Mouse (Mus musculus) limb, embryonic 12.5 days (tissue): Measurements from ENCODE around the gene Car15. TPM values are rescaled to one million over a fixed set of nuclear protein-coding genes. Genes with fewer than 3 reads are reported as not detected.

Experiments used
- ATAC-seq: fragments of 200-750 bp; cut with Nextera tagmentation; 2 replicates; pipeline ENCODE4 v1.8.0; 2017; ENCODE audit warnings: low read depth, moderate TSS enrichment; ENCODE audit not compliant: insufficient number of reproducible peaks, insufficient read depth, low FRiP score, low TSS enrichment
- H3K27ac ChIP-seq: fragments of 300-500 bp; sonication (generic); 2 replicates; pipeline ENCODE4 v1.5.1; 2016; ENCODE audit warnings: mild to moderate bottlenecking, moderate library complexity
- H3K27me3 ChIP-seq: fragments of 300-500 bp; sonication (generic); 2 replicates; pipeline ENCODE4 v1.6.1; 2016; ENCODE audit warnings: mild to moderate bottlenecking, moderate library complexity
- H3K36me3 ChIP-seq: fragments of 300-500 bp; sonication (generic); 2 replicates; pipeline ENCODE4 v1.6.1; 2016; ENCODE audit warnings: mild to moderate bottlenecking, moderate library complexity
- H3K4me1 ChIP-seq: fragments of 300-500 bp; sonication (generic); replicated peaks from 2 replicates; pipeline ENCODE4 v1.6.1; 2016
- H3K4me2 ChIP-seq: fragments of 300-500 bp; sonication (generic); 2 replicates; pipeline ENCODE4 v1.6.1; 2016; ENCODE audit warnings: mild to moderate bottlenecking, moderate library complexity
- H3K4me3 ChIP-seq: fragments of 300-500 bp; sonication (generic); replicated peaks from 2 replicates; pipeline ENCODE4 v1.5.1; 2016; ENCODE audit warnings: mild to moderate bottlenecking
- H3K9ac ChIP-seq: fragments of 300-500 bp; sonication (generic); replicated peaks from 2 replicates; pipeline ENCODE4 v1.6.1; 2016; ENCODE audit warnings: mild to moderate bottlenecking, moderate library complexity
- H3K9me3 ChIP-seq: fragments of 300-500 bp; sonication (generic); 2 replicates; pipeline ENCODE4 v1.6.1; 2016; ENCODE audit warnings: mild to moderate bottlenecking, moderate library complexity
- WGBS: fragments of 180-500 bp; shearing (Covaris S2); methylation state at CpG from one replicate; pipeline ENCODE4 v1.1.7; 2016; 5-methylcytosine and 5-hydroxymethylcytosine counted together
- polyA plus RNA-seq: library from polyadenylated mRNA; unstranded; fragments of >200 nt; fragmentation: Nextera tagmentation; extraction: Ambion mirVana; gene quantifications from 2 replicates; pipeline ENCODE4 v1.2.1, GENCODE M21; 2016

Car15 gene
- polyA plus RNA-seq, 1 experiment from 2014 or later = 2.9 TPM

DNA sequence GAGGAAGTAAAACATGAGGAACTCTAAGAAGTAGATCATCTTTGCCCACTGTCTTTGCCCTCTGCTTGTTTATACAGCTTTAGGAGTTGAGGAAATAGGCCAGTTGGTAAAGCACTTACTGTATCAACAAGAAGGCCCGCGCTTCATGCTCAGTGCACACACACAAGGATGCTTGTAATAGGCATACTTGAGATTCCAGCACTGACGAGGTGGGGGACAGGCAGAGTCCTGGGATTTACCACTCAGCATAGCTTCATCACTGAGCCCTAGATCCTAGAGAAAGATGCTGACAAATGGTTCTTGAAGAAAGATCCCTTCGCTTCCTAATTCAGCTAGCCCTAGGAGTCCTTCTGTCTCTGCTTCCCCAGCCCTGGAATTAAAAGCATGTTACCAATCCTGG is 25.0 kb downstream of the Car15 start:
- no peak overlapping the region for H3K4me2 ChIP-seq
- peaks cover 46% of the 10 kb centered on the region for H3K4me1 ChIP-seq
- no peak for ATAC-seq
- H3K27me3 ChIP-seq = peaks cover 9% of the 10 kb centered on the region
- H3K9me3 ChIP-seq = no peaks in the 10 kb centered on the region
- H3K36me3 ChIP-seq = peaks cover 5% of the 10 kb centered on the region; the same call in 1 of the 2 replicates
- H3K9ac ChIP-seq = no peak overlapping the region
- H3K27ac ChIP-seq = no peak overlapping the region
- H3K4me3 ChIP-seq = no peak overlapping the region
- WGBS = 57% methylated on average over 4 of the region's 4 CpGs

DNA sequence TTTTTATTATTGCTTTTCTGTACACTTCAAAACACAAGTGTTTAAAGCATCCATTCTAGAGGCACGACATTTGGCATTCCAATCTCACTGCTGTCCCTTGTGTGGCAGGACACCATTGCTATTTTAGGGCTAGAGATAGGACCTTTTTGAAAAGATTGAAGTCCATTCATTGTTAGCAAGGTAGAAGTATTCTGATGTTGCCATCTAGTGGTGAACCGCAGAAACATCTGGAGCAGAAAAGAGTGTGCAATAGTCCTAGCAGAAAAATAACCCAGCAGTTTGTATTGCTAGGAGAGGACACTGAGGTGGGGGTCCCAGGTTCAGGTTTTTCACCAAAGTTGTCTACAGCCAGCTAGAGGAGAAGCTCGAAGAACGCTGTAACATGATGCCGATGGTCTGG is 26.0 kb downstream of the Car15 start:
- 6% methylated on average over 5 of the region's 5 CpGs for WGBS
- Histone ChIP-seq H3K36me3 (peaks cover 15% of the 10 kb centered on the region), H3K4me3 (no peak overlapping the region), H3K4me2 (no peak overlapping the region), H3K9ac (no peak overlapping the region), H3K9me3 (no peaks in the 10 kb centered on the region), H3K27me3 (peaks cover 9% of the 10 kb centered on the region), H3K27ac (no peak overlapping the region), H3K4me1 (peaks cover 56% of the 10 kb centered on the region)
- no peak for ATAC-seq

DNA sequence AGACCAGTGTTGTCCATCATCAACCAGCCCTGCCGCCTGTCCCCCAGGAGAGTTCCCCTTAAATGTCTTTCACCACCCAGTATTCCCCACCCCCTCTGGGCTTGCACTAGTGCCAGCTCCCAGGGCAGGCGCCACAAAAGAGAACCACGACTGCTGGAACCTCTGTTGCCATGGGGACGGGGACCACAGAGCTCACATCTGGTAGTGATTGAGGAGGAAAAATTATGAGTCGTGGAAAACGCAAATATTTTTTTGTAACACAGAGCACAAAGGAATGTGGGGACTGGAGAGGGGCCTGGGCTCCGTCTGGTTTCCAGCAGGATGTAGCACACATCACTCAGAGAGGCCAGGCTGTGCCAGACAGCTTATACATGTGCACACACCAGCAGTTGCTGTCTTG is 28.5 kb downstream of the Car15 start:
- H3K4me3 ChIP-seq = no peak overlapping the region
- WGBS = 6% methylated on average over 7 of the region's 7 CpGs
- H3K9me3 ChIP-seq = no peaks in the 10 kb centered on the region
- peak; percentile 85 for ATAC-seq
- peaks cover 40% of the 10 kb centered on the region for H3K36me3 ChIP-seq
- H3K27me3 ChIP-seq = peaks cover 33% of the 10 kb centered on the region
- peak overlapping the region; percentile 98 for H3K27ac ChIP-seq
- H3K4me1 ChIP-seq = peaks cover 66% of the 10 kb centered on the region
- H3K4me2 ChIP-seq = peak overlapping the region; percentile 22
- H3K9ac ChIP-seq = peak overlapping the region; percentile 34; the same call in 1 of the 2 replicates

DNA sequence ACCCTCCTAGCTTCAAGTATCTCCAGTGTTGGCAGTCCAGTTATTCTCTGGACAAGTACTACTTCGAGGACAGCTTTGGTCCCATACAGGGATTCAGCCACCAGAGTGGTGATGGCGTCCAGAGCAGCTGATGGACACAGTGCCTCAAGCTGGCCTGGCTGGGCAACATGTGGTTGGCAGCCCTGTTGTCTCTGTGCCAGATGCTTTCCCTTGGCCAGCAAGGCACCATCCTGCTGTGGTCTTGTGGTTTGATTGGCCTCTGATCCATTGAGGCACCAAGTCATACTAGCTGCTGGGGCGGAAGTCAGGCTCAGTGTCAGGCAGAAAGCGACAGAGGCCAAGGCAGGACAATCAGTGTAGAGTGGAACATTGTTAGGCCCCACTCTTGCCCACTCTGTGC is 29.0 kb downstream of the Car15 start:
- Histone ChIP-seq H3K9ac (peak overlapping the region; percentile 23; the same call in 1 of the 2 replicates), H3K36me3 (peaks cover 42% of the 10 kb centered on the region), H3K9me3 (no peaks in the 10 kb centered on the region), H3K4me1 (peaks cover 72% of the 10 kb centered on the region), H3K4me3 (no peak overlapping the region), H3K4me2 (peak overlapping the region; percentile 22), H3K27ac (peak overlapping the region; percentile 98), H3K27me3 (peaks cover 36% of the 10 kb centered on the region)
- 80% methylated on average over 4 of the region's 4 CpGs for WGBS
- no peak for ATAC-seq

DNA sequence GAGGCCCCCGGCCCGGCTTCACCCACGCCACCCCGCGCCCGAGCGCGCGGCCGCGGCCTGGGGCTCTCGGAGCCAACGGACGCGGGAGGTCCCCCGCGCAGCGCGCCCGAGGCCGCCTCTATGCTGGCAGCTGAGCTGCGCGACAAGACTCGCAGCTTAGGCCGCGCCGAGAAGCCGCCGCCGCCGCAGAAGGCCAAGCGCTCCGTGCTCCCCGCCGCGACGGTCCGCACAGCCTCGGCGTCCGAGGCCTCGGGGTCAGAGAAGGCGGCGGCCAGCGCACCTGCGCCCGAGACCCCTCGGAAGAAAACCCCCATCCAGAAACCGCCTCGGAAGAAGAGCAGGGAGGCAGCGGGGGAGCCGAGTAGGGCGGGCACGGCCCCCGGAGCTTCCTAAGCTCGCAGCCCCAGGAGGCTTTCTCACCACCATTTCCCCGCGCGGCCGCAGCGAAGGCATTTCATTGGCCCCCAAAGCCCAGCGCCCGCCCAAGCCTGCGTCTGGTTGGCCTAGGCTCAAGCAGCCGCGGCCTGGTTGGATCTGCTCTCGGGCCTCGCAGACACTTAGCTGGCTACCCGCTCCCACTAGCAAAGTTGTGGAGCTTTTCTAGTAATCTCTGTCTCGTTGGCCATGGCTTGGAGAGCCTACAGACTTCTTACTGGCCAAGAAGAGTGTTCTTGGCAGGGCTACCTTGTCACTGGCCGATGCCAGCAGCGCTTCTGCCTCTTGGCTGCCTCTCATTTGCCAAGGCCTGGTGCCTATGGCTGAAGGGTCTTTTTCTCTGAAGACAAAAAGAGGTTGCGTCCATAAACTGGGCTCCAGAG is 30.8 kb downstream of the Car15 start:
- 0 out of 2 replicates have a peak, but pooled peaks have one; percentile 22 for ATAC-seq
- peak overlapping the region; percentile 90 for H3K27ac ChIP-seq
- H3K4me2 ChIP-seq = peak overlapping the region; percentile 80
- H3K4me3 ChIP-seq = peak overlapping the region; percentile 42
- 3% methylated on average over 73 of the region's 73 CpGs for WGBS
- peaks cover 89% of the 10 kb centered on the region for H3K4me1 ChIP-seq
- H3K9ac ChIP-seq = peak overlapping the region; percentile 73
- H3K27me3 ChIP-seq = peaks cover 47% of the 10 kb centered on the region
- H3K9me3 ChIP-seq = no peaks in the 10 kb centered on the region
- peaks cover 56% of the 10 kb centered on the region for H3K36me3 ChIP-seq

DNA sequence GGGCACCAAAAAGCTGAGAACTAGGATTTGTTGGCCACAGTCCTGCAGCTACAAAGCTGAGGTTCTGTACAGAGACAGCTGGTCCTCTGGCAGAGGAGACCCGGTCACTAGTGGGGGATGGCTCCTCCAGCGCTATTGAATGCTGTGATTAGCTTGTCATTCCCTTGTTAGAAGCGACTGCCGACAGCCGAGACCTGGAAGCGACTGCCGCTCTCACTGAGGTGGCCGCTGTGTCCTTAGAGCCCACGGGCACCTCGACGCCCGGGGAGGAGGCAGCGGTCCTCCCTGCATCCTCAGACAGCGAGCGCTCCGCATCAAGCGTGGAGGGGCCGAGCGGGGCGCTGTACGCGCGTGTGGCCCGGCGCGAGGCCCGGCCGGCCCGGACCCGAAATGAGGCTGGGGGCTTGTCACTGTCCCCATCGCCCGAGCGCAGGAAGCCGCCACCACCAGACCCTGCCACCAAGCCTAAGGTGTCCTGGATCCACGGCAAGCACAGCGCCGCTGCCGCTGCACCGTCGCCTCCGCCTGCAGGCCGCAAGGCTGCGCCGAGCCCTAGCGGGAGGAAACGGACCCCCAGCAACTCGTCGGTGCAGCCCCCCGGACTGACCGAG is 31.5 kb downstream of the Car15 start:
- H3K4me2 ChIP-seq = peak overlapping the region; percentile 80
- 5% methylated on average over 50 of the region's 50 CpGs for WGBS
- ATAC-seq = no peak
- H3K4me1 ChIP-seq = peaks cover 97% of the 10 kb centered on the region
- H3K9me3 ChIP-seq = no peaks in the 10 kb centered on the region
- peak overlapping the region; percentile 90 for H3K27ac ChIP-seq
- peak overlapping the region; percentile 73 for H3K9ac ChIP-seq
- peaks cover 56% of the 10 kb centered on the region for H3K36me3 ChIP-seq
- peak overlapping the region; percentile 42 for H3K4me3 ChIP-seq
- peaks cover 54% of the 10 kb centered on the region for H3K27me3 ChIP-seq

DNA sequence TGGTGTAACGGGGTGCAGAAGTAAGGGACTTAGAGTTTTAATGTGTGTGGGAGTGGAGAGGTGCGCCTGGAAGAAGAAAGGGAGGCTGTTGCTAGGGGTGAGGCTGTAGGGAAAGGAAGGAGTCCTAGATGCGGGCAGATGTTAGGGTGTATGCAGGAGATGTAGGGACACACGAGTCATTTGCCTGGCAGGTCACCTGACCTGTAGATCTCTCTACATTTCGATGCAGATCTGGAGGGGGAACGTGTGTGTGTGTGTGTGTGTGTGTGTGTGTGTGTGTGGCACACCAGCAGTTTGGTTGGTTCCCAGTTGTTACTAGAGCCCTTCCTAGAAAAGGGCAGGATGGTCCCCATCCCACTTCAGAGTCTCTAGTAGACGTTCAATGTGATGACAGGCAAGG is 33.2 kb downstream of the Car15 start:
- ATAC-seq = no peak

DNA sequence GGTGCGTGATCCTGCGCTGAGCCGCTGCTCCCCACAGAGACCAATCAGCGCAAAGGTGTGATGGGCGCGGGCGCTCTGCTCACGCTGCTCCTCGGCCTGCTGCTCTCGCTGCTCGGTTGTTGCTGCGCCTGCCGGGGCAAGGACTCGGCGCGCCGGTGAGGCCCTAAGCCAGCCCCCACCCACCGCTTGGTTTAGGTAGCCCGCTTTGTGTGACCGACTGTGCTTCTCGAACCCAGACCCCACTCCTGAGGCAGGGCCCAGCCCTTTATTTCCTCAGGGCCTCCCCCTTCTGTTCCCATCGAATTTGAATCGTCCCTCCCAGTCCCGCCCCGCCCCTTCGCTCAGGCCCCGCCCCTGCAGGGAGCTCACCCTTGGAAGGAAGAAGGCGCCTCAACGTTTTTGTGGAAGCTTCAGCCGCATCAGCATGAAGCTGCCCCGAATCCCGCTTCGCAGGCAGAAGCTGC is 33.7 kb downstream of the Car15 start:
- H3K36me3 ChIP-seq = peaks cover 61% of the 10 kb centered on the region
- H3K4me1 ChIP-seq = peaks cover 99% of the 10 kb centered on the region
- no peaks in the 10 kb centered on the region for H3K9me3 ChIP-seq
- no peak overlapping the region for H3K27ac ChIP-seq
- H3K9ac ChIP-seq = peak overlapping the region; percentile 35; the same call in 1 of the 2 replicates
- H3K4me3 ChIP-seq = peak overlapping the region; percentile 32
- peak overlapping the region; percentile 60 for H3K4me2 ChIP-seq
- peaks cover 70% of the 10 kb centered on the region for H3K27me3 ChIP-seq
- peak; percentile 26; the same call in 1 of the 2 replicates for ATAC-seq
- 3% methylated on average over 33 of the region's 33 CpGs for WGBS

More for the DNA sequence above, 33.2 kb downstream of the Car15 start:
- peak overlapping the region; percentile 60 for H3K4me2 ChIP-seq
- H3K4me1 ChIP-seq = peaks cover 99% of the 10 kb centered on the region
- H3K4me3 ChIP-seq = peak overlapping the region; percentile 32; the same call in 1 of the 2 replicates
- no peak overlapping the region for H3K27ac ChIP-seq
- WGBS = 22% methylated on average over 7 of the region's 7 CpGs
- H3K9me3 ChIP-seq = no peaks in the 10 kb centered on the region
- H3K36me3 ChIP-seq = peaks cover 61% of the 10 kb centered on the region
- H3K27me3 ChIP-seq = peaks cover 67% of the 10 kb centered on the region
- 0 out of 2 replicates have a peak overlapping the region, but pooled peaks have one; percentile 35 for H3K9ac ChIP-seq

DNA sequence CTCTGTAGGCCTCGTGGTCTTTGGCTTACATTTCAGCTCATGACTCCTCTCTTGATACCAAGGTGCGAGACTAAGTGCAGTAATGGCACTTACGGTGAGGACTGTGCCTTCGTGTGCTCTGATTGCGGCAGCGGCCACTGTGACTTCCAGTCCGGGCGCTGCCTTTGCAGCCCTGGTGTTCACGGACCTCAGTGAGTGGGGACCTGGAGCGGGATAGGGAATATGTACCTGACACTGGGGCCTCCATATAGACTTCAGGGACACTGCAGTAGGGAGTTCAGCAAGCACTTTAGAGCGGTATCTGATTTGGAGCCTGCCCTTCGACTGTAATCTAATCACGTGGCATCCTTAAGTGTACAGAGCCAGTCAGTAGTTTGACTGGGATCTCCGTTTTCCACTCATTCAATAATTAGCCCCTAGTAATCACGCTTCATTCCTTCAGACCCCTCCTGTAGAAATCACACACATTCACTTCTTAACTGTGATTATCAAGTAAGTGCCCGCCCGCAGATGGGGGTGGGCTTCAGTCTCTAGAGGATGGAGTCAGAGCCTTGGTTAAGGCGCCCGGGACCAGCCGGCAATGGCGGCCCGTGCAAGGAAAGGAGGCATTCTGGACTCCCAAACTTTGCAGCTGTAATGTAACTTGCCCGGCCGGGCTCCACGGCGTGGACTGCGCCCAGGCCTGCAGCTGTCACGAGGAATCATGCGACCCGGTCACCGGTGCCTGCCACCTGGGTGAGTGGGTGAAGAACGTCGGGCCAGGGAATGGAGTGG is 34.3 kb downstream of the Car15 start:
- peak overlapping the region; percentile 60 for H3K4me2 ChIP-seq
- peaks cover 99% of the 10 kb centered on the region for H3K4me1 ChIP-seq
- H3K36me3 ChIP-seq = peaks cover 61% of the 10 kb centered on the region
- no peak for ATAC-seq
- H3K9me3 ChIP-seq = no peaks in the 10 kb centered on the region
- 13% methylated on average over 33 of the region's 33 CpGs for WGBS
- H3K27ac ChIP-seq = no peak overlapping the region
- H3K4me3 ChIP-seq = peak overlapping the region; percentile 32
- peak overlapping the region; percentile 52; the same call in 1 of the 2 replicates for H3K9ac ChIP-seq
- peaks cover 76% of the 10 kb centered on the region for H3K27me3 ChIP-seq

DNA sequence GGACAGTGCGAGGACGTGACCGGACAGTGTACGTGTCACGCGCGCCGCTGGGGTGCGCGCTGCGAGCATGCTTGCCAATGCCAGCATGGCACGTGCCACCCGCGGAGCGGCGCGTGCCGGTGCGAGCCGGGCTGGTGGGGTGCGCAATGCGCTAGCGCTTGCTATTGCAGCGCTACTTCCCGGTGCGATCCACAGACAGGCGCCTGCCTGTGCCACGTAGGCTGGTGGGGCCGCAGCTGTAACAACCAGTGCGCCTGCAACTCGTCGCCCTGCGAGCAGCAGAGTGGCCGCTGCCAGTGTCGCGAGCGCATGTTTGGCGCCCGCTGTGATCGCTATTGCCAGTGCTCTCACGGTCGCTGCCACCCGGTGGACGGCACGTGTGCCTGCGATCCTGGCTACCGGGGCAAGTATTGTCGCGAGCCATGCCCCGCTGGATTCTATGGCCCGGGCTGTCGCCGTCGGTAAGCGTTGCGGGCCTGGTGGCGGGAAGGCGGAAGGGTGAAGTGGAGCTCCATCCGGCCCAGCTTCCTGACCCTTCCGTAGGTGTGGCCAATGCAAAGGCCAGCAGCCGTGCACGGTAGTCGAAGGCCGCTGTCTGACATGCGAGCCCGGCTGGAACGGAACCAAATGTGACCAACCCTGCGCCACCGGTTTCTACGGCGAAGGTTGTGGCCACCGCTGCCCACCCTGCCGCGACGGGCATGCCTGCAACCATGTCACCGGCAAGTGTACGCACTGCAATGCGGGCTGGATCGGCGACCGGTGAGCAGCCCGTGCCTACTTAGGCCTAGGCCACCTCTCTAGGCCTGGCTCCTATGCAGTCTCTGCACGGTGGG is 35.1 kb downstream of the Car15 start:
- Histone ChIP-seq H3K4me2 (peak overlapping the region; percentile 60), H3K9ac (peak overlapping the region; percentile 52; the same call in 1 of the 2 replicates), H3K27ac (no peak overlapping the region), H3K36me3 (peaks cover 55% of the 10 kb centered on the region), H3K4me1 (peaks cover 97% of the 10 kb centered on the region), H3K4me3 (peak overlapping the region; percentile 32), H3K9me3 (no peaks in the 10 kb centered on the region), H3K27me3 (peaks cover 78% of the 10 kb centered on the region)
- ATAC-seq = no peak
- WGBS = 3% methylated on average over 83 of the region's 83 CpGs
